Mouse (Mus musculus) kidney, adult 2 months (tissue): Measurements from ENCODE around the gene Mpzl3.

Source experiments
- CTCF ChIP-seq: fragments of 200-500 bp; conservative IDR thresholded peaks from 2 replicates; pipeline ENCODE4 v1.5.1; 2011; ENCODE audit warnings: low read depth, mild to moderate bottlenecking, control low read depth, low read length, moderate library complexity, mixed read lengths; ENCODE audit not compliant: insufficient read depth, insufficient read length
- POLR2A ChIP-seq: fragments of 200-500 bp; IDR thresholded peaks from one replicate; pipeline ENCODE4 v1.6.1; 2011; ENCODE audit warnings: low read depth, low read length, control low read depth

- TF ChIP-seq POLR2A (no peak), CTCF (no peak)
These were observed 24.0 kb downstream of the Mpzl3 start, which contains the start of gene Jaml for GRCm38 (mm10) chr9:45079011-45079410.
